Mouse (Mus musculus): Measurements from ENCODE around the gene Bysl. TPM values are rescaled to one million over a fixed set of nuclear protein-coding genes. Genes with fewer than 3 reads are reported as not detected.
A peak's percentile ranks its signal among the peaks of the same experiment; 100 is the strongest.
"Not testable (repeated sequence)": the region's sequence is repeated elsewhere in the genome, so short reads cannot be mapped to it uniquely, and the experiment has no call there.

Gene Bysl
- total RNA-seq (2021): 10 to 100 TPM; 17.2 to 18.3 TPM

DNA sequence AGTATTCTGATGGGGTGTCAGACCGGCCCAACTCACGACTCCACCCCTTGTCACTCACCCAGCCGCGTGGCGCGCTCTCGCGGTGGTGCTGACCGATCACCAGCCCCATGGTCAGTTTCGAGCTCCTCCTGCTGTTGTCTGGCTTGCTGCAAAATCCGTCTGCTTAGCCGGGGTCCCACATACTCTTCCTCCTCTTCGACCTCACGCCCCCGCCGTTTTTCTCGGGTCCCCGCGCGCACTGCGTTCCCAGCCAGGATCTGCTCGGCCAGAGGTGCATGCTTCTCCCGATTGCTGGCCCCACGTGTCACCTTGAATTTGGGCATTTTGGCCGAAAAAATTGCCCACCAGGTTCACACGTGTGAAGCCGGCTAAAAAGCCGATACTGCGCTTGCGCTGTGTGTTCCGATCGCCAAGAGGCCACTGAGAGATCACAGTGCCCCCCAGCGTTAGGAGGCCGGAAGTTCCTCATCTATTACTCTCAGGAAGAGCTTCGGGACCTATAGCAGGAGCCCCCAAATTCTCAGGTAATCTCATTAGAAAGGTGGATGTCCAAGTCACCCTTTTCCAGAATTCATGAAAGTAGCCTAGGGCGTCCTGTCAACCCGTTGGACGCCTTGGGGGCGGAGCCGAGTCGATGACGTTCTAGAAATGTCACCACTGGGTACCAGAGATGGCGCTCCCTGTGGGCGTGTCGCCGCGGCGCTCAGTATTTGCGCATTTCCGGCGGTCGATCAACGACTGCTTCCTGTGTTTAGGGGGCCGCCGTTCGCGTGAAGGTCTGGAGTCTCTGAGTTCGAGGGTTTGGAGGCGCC lies at the start of gene Bysl, which contains the start of the genes Med20 and Gm20517:
TSS of gene Bysl (minus strand) at position 644 of the 812 bp plus-strand sequence.
TSS of gene Med20 (plus strand) at position 734 of the 812 bp plus-strand sequence.
TSS of gene Gm20517 (plus strand) at position 741 of the 812 bp plus-strand sequence.
- peak; percentile 95 to 96 for DNase-seq

DNA sequence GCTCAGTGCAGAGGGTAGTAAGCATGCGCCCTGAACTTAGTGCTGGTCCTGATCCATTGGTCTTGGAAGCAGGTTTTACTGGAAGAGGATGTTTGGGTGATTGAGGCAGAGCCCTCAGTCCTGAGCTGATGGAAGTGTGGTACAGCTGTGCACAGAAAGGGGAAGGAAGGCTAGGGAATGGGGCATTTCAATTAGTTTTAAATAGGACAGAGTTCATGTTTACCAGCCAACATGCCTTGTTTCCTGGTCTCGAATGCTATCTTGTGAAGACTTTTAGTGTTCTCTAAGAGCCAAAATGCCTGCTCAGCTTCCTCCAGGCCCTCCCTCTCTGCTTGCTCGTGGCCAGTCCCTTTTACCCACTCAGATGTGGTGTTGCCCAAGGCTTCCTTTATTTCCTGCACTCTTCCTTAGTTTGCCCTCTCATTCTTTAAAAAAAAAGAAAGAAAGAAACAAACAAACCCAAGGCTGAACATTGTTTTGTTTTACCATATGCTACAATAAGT lies 47.5 kb upstream of the Bysl start:
- DNase-seq: no peak

DNA sequence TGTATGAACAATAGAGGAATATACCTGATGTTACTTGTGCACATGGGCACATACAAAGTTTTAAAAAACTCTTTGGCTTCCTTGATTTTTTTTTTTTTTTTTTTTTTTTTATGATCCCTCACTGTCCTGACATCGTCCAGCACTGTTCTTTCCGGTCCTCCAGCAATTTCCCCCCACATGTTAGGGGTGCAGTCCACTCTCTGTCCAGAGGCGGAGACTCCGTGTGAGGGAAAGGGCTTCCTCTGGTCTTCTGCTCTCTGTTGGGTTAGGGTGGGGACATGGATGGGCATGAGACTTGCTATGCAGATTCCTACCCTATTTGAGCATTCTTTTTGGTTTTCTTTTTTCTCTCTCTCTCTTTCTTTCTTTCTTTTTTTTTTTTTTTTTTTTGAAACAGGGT lies 46.6 kb upstream of the Bysl start:
- no peak for DNase-seq

DNA sequence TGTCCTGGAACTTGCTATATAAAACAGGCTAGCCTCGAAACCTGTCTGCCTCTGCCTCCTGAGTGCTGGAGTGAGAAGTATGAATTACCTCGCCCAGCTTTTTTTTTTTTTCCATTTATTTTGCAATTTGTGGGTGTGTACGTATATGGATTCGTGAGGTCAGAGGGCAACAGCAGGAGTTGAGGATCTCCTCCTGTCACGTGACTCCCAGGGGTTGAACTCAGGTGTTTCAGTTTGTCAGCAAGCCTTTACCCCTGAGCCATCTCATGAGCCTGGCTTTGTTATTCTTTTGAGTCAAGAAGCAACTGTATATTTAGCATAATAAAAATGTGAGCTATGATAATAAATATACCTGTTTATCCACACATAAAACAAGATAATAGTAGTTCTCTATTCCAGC lies 44.4 kb upstream of the Bysl start:
- DNase-seq: no peak

DNA sequence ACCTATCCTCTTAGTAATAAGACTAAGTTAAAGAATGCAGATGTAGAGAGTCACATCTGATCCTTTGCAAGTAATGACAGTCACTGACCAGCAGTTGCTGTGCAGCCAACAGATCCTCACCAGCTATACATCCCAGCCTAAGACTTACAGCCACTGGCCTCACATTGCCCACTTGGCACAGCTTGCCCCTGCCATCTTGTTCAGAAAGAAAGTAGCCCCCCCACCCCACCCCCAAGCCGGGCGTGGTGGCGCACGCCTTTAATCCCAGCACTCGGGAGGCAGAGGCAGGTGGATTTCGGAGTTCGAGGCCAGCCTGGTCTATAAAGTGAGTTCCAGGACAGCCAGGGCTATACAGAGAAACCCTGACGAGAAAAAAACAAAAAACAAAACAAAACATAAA lies 43.1 kb upstream of the Bysl start:
- not testable (repeated sequence) for DNase-seq

DNA sequence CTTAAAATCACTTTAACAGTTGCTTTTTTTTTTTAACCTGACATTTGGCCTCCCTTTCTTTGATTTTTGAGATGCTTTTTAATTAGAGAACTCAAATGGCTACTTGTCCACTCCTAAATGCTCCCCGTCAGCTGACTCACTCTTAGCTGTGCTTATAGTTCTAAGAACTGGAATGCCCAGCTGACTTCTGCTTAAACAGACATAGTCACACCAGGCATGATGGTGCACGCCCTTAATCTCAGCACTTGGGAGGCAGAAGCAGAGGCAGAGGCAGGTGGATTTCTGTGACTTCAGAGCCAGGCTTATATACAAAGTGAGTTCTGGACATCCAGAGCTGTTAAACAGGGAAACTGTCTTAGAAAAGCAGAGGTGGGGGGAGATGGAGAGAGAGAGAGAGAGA lies 40.7 kb upstream of the Bysl start:
- DNase-seq: no peak

DNA sequence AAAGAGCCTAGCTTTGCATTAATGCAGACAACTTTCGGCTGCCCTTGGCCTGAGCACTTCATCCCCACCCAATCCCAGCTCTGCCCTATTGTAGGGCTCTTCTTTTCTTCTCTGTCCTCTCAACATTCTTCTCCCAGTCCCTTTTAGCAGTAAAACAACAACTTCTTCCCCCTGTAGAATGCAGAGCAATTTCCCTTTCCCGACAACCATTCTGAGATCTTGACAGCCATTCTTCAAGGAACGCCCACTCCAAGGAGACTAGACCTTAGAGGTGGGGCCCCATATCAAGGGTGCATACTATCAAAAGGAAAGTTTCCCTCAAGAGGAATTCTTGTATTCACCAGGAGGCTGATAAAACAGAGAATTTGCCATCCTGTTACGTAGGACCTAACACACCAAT lies 37.7 kb upstream of the Bysl start:
- no peak for DNase-seq

DNA sequence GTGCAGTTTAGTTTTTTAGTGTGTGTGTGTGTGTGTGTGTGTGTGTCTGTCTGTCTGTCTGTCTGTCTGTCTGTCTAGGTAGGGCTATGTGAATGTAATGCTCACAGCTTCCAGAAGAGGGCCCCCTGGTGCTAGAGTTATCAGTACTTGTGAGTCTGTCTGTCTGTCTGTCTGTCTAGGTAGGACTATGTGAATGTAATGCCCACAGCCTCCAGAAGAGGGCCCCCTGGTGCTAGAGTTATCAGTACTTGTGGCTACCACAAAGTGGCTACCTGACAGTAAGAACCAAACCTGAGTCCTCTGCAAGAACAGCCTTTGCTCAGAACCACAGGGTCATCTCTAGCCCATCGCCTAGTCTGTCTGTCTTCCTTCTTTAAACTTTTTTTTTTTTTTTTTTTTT lies 35.4 kb upstream of the Bysl start:
- DNase-seq: peak in 1 of 2 experiments; percentile 22

DNA sequence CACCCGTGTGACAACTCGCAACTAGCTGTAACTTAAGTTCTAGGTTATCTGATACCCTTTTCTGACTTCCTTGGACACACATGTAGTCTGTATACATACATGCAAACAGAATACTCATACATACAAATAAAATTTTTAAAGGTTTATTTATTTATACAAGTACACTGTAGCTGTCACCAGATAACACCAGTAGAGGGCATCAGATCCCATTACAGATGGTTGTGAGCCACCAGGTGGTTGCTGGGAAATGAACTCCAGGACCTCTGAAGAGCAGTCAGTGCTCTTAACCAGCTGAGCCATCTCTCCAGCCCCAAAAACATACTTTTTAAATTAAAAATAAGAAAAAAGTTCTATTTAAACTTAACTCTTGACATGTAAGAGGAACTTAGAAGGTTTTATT lies 31.7 kb upstream of the Bysl start:
- DNase-seq: no peak

DNA sequence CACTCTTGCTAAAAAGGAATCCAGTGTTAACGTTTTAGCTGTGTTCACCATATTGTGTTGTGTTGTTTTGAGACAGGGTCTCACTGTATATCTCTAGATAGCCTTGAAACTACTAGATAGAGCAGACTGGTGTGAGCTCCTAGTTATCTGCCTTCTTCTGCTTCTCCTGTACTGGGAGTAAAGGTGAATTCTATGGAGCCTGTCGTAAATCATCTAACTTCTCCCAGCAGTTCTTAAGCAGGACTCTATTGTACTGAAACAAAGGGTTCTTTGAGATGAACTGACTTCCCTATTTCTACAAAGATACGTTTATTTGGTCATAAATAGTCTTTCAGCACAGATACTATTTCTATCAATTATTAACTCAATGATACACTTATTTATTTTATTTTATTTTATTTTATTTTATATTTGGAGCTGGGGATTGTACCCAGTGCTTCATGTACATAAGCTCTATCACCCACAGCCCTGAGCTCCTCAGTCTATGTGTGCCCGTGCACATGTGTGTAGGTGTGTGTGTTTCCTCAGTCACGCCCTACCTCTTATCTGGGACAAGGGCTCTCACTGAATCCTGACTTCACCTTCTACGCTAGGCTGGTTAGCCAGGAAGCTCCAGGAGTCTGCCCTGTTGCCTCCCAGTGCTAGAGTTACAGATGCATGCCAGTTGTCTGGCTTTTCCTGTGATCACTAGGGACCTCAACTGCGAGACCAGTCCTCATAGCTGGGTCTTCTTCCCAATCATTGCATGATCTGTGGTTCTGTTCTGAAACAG lies 22.9 kb upstream of the Bysl start:
- no peak for DNase-seq

DNA sequence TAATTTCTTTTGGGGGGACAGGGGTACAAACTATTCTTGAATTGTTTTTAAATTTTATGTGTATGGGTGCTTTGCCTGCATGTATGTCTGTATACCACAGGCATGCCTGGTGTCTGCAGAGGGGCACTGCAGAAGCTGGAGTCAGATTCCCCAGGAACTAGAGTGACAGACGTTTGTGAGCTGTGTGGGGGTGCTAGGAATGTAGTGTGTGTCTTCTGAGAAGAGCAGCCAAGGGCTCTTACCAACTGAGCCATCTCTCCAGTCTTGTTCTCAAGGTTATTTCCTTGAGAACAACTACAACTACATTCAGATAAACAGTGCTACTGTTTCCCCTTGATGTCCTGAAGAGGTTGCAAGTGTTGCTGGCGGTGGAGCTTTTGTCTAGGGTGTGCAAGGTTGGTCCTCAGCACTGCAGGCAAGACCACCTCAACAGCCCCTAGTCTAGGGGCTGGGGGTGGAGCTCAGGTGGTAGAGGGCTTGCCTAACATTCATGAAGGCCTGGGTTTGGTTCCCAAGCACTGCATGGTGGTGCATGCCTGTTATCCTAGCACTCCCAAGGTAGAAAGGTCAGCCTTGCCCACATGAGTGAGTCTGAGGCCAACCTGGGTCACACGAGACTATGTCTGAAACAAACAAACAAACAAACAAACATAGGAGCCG lies 21.0 kb upstream of the Bysl start:
- no peak for DNase-seq

DNA sequence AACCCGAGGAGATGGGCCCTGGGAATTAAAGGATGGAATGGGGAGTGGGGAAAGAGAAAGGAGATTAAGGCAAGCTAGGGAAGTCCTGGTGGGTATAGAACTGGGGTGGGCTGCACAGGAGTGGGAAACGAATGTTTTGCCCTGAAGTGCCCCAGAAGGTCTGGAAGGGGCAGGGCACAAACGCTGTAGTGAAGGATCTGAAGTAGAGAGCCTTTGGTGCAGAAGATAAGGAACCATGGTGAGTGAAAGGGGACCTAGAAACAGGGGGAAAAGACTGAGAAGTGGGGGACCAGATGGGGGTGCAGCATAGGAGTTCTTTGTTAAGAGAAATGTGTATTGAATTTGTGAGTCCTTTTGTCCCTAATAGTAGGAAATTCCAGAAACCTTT lies 19.4 kb upstream of the Bysl start, which contains the start of gene Usp49:
TSS of gene Usp49 (plus strand) at position 13 of the 388 bp plus-strand sequence.
- DNase-seq: no peak

DNA sequence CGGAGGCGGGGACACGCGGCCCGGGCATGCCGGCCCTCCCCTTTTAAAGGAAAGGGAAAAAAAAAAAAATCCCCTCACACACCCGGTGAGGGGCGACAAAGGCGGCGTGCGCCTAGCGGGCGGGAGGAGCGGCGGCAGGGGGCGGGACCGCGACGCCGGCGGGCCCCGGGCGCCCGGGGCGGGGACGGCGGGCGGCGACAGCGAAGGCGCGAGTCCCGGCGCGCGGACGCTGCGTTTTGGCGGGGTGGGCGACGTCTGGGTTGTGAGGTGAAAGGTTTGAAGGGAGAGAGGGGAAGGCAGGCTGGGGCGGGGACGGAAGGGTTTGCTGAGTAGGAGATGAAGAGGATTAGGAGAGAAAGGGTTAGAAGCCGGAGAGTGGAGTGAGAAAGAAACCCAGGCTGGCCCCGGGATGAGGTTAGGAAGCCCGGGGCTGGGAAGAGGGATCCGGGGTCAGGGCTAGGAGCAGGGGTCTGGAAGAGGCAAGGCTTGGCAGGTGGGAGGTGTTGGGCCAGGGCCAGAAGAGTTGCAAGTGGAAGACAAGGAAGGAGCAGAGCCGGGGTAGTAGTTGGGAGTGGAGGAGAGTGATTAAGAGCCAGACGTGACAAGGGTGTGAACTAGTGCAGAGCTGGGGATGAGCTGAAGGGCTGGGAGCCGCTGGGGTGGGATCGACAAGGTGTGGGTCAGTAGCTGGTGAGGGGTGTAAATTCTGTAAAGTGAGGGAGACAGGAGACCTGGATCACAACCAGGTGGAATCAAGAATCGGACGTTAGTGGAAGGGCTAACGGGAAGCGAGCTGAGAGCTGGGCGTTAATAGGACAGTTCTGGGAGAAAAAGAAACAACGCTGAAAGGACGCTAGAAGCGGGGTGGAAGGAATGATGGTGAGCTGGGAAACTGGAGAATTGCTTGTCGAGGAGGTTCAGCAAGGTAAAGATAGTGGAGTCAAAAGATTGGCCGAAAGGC lies 18.7 kb upstream of the Bysl start:
- DNase-seq: peak in 1 of 2 experiments; percentile 32

DNA sequence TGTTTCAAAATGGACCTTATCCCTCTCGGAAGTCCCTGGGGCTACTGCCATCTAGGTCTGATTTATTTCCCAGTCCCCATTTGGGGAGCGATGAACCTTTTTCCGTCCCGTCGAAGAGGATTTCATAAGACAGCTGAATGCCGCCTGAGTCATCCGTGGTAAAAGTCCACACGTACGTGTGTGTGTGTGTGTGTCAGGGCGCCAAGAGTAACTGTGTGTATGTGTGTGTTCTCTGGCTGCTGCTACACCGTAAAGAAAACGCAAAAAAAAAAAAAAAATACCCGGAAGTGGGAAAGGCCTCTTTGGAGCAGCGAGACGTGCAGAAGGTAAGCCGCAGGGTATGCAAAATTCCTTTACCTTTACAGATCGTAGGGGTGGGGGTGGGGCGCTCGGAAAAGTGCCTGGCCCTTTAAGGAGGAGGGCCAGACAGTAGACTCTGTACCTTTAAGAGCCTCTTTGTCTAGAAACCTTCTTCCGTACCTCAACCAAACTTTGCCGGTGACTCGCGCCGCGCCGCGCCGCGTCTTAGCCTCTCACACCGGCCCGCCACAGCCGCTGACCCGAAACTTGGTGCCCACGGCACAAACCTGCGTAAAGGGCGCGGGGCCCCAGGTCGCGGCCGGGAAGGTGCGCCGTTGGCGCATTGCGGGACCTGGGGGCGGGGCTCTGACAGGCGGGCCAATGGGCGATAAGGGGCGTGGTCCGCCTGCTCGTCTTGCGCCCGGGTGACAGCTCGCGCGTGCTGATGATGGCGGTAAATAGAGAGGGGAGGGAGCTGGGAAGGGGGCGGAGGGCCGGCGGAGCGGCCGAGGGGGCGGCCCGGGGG lies 17.8 kb upstream of the Bysl start:
- DNase-seq: peak; percentile 92

DNA sequence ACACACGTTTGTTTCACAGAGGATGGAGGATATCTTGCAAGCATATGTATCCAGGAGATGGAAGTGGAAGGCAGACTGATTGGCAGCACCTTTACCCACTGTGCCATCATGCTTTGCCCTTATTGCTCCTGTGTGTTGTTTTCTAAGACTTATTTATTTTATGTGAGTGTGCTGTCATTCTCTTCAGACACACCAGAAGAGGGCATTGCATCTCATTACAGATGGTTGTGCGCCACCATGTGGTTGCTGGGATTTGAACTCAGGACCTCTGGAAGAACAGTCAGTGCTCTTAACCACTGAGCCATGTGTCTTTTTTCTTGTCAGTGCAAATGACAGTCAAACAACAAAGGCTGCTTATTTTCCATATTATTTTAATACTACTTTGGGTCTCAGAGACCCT lies 16.5 kb upstream of the Bysl start:
- DNase-seq: no peak

DNA sequence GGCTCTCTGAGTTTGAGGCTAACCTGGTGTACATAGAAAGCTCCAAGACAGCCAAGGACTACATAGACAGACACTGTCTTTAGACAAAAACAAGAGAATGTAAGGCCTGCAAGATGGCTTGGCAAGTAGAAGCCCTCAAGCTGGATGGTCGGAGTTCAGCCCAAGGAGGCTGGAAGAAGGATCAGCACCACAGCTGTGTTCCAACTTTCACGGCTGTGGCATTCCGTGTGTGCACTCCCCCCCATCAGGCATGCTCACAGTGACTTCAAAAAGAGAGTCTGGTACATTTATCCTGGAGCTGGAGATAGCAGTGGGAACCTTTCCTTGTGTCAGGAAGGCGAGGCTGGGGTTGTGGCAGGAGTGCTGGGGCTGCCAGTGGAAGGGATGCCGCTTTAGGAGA lies 14.7 kb upstream of the Bysl start:
- DNase-seq: no peak

DNA sequence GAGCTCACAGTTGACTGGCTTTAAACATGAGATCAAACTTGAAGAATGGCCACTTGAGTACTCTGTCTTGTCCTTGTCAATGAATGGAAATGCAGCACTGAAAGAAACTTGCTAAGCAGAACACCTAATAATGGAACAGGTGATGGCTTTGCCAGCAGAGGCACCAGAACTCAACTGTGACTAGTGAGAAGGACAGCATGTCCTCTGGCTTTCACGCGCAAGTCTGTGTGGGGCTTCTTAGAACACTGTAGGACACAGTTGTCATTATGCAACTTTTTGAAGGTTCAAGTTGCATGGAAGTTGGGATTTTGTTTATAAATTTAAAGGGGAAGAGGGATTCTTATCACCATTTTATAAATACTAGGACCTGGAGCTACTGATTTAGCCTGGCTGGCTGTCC lies 13.8 kb upstream of the Bysl start:
- no peak for DNase-seq

DNA sequence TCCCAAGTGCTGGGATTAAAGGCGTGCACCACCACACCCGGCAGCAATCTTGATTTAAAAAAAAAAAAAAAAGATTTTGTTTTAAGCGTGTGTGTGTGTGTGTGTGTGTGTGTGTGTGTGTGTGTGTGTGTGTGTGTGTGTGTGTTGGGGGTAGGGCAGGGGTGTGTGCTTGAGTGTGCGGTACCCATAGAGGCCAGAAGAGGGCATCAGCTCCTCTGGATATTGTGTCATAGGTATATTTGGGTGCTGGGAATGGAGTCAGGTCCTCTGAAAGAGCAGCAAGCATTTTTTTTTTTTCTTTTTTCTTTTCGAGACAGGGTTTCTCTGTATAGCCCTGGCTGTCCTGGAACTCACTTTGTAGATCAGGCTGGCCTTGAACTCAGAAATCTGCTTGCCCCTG lies 13.3 kb upstream of the Bysl start:
- not testable (repeated sequence) for DNase-seq

DNA sequence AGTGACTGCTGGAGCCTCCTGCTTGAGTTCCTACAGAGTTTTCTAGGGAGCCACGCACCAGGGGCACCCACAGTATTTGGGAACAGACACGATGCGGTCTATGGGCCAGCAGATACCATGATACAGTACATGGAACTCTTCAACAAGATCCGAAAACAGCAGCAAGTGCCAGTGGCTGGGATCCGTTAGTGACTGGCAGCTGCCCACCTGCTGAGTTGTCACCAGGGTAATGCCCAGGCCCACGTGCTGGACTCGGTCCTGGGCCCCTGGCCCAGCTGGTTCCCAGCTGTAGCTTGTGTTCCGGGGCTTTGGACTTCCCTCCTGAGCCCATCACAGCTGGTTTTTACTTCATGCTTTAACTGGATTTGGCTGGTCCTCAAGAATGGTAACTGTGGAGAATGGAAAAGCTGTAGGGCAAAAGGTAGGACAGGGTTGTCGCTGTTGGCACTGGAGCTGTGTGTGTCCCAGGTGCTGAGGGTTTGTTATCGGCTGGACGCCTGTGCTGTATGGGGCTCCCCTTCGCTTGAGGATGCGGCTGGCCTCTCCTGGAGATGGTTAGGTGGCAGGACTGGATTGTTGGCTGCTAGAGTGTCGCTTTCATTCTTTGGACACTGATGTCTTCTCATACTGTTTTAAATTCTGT lies 11.7 kb upstream of the Bysl start:
- DNase-seq: no peak

Data from layer of hippocampus, postnatal 36 days (tissue).